Mouse (Mus musculus) effector memory CD4-positive, alpha-beta T cell, adult 7 months (primary cell): ENCODE measurements around the gene Zbed5. TPM values are rescaled to one million over a fixed set of nuclear protein-coding genes. Genes with fewer than 3 reads are reported as not detected.

Experiments used
- polyA plus RNA-seq: library from polyadenylated mRNA; unstranded; fragments of 100-300 nt; shearing (Covaris generic); gene quantifications from one replicate; pipeline ENCODE4 v1.2.1, GENCODE M21; 2017

Zbed5 gene
- polyA plus RNA-seq: 0.23 TPM

GRCm38 (mm10) chr5:129895198-129896088, at the start of gene Zbed5:
Gene Zbed5 (plus strand): TSS chr5:129895723.

GRCm38 (mm10) chr5:129846752-129847557, 48.6 kb upstream of the Zbed5 start, which contains the start of gene Sumf2:
Gene Sumf2 (plus strand): TSS chr5:129846986.

GRCm38 (mm10) chr5:129886911-129887636, 8.4 kb upstream of the Zbed5 start, which contains the start of gene Chchd2:
Gene Chchd2 (minus strand): TSS chr5:129887470.

GRCm38 (mm10) chr5:129898449-129898848, 2.9 kb downstream of the Zbed5 start, which contains the start of gene Phkg1:
Gene Phkg1 (minus strand): TSS chr5:129898549.

GRCm38 (mm10) chr5:129908242-129908965, 12.9 kb downstream of the Zbed5 start, which contains the start of gene Nupr1l:
Gene Nupr1l (plus strand): TSS chr5:129908540.

GRCm38 (mm10) chr5:129941495-129942045, 46.0 kb downstream of the Zbed5 start, which contains the start of gene Vkorc1l1:
Gene Vkorc1l1 (plus strand): TSS chr5:129941970.

Other genes with a start within 250 kb of the Zbed5 start
- 1.4 TPM for gene Zfp11, start 225.6 kb upstream of the Zbed5 start, polyA plus RNA-seq
- gene Sept14, start 187.2 kb upstream of the Zbed5 start, polyA plus RNA-seq: 0.37 TPM
- gene Mrps17, start 180.2 kb upstream of the Zbed5 start, polyA plus RNA-seq: 63.8 TPM
- 13.7 TPM for gene Nipsnap2, start 170.7 kb upstream of the Zbed5 start, polyA plus RNA-seq
- 25.9 TPM for gene Psph, start 108.3 kb upstream of the Zbed5 start, polyA plus RNA-seq
- gene Sumf2, start 48.7 kb upstream of the Zbed5 start, polyA plus RNA-seq: 9.6 TPM
- 464 TPM for gene Chchd2, start 8.3 kb upstream of the Zbed5 start, polyA plus RNA-seq
- gene Phkg1, start 2.8 kb downstream of the Zbed5 start, polyA plus RNA-seq: 0.17 TPM
- gene Nupr1l, start 12.8 kb downstream of the Zbed5 start, polyA plus RNA-seq: 1.1 TPM
- gene Vkorc1l1, start 46.2 kb downstream of the Zbed5 start, polyA plus RNA-seq: 13.8 TPM
- 18.6 TPM for gene Gusb, start 107.3 kb downstream of the Zbed5 start, polyA plus RNA-seq
- gene Asl, start 133.5 kb downstream of the Zbed5 start, polyA plus RNA-seq: 41.9 TPM
- 27.5 TPM for gene Crcp, start 133.6 kb downstream of the Zbed5 start, polyA plus RNA-seq
- 5.9 TPM for gene Tpst1, start 177.6 kb downstream of the Zbed5 start, polyA plus RNA-seq
- gene Kctd7, start 249.1 kb downstream of the Zbed5 start, polyA plus RNA-seq: 0.76 TPM